Comparison of ENCODE assay signal across 8 mouse cellular contexts in genomic region chr14:47297785-47298407, GRCm38 (mm10). TPM values are rescaled to one million over a fixed set of nuclear protein-coding genes. Genes with fewer than 3 reads are reported as not detected.
DNase-seq lines count a peak whose midpoint lies in the region; ATAC-seq and TF ChIP-seq lines count a peak whose summit lies in the region.

Gene Mapk1ip1l, plus strand, starts transcription at chr14:47298266.

- ATAC-seq in erythroblast, adult 5-6 weeks (replicated peaks; ENCODE audit: low FRiP score, poor library complexity, severe bottlenecking) = peak; percentile 97
- ATAC-seq in heart, embryonic 11.5 days (replicated peaks; ENCODE audit: insufficient number of reproducible peaks, low FRiP score, low TSS enrichment) = peak; percentile 77
- peak; percentile 94 for ATAC-seq in kidney, embryonic 16.5 days (ENCODE audit: low FRiP score, low TSS enrichment)

- TF ChIP-seq POLR2A in liver, adult 2 months (IDR thresholded peaks at IDR 0.05; ENCODE audit: extremely low read depth, insufficient read depth, low read length) = peak; percentile 73; the same call in 1 of the 2 replicates
- peak; percentile 84 for TF ChIP-seq POLR2A in myocyte (IDR thresholded peaks at IDR 0.05; ENCODE audit: insufficient read length, low read depth)

- H3K27ac ChIP-seq in heart, embryonic 11.5 days (ENCODE audit: low read depth, low read length) = peak within 1 kb of the TSS; percentile 98
- peak within 1 kb of the TSS; percentile 96 for H3K27ac ChIP-seq in kidney, embryonic 16.5 days (ENCODE audit: low read length)
- H3K27ac ChIP-seq in liver, adult 2 months (replicated peaks; ENCODE audit: insufficient read depth, low read depth, low read length) = peak within 1 kb of the TSS; percentile 89

- under 1% methylated on average over 34 of the region's 34 CpGs for WGBS in heart, embryonic 11.5 days (ENCODE audit: insufficient replicate concordance)
- under 1% methylated on average over 34 of the region's 34 CpGs for WGBS in kidney, embryonic 16.5 days
- WGBS in liver, adult 2 months = under 1% methylated on average over 34 of the region's 34 CpGs

- no peaks in the 10 kb centered on the region for H3K27me3 ChIP-seq in heart, embryonic 11.5 days (ENCODE audit: control insufficient read depth, insufficient read depth, low read length)
- no peaks in the 10 kb centered on the region for H3K27me3 ChIP-seq in kidney, embryonic 16.5 days (ENCODE audit: insufficient read depth, low read length)
- no peaks in the 10 kb centered on the region for H3K27me3 ChIP-seq in liver, adult 2 months (ENCODE audit: control insufficient read depth, insufficient read depth, low read length)
- no peaks in the 10 kb centered on the region for H3K27me3 ChIP-seq in myocyte (ENCODE audit: control insufficient read depth, insufficient read depth, insufficient read length)
- H3K27me3 ChIP-seq in splenic B cell, adult 2 months (ENCODE audit: control insufficient read depth, insufficient read depth, low read length, poor library complexity, severe bottlenecking) = no peaks in the 10 kb centered on the region

- peak; percentile 93 to 94 for DNase-seq in B cell, adult 2 months
- peak; percentile 90 for DNase-seq in brain, adult 2 months (ENCODE audit: low read depth, low spot score)
- peak; percentile 57 for DNase-seq in liver, adult 2 months (ENCODE audit: extremely low read depth, low read depth, low spot score)
- peak; percentile 88 for DNase-seq in splenic B cell, adult 2 months (ENCODE audit: low read depth, low spot score)

- peaks cover 8% of the 10 kb centered on the region for H3K4me1 ChIP-seq in heart, embryonic 11.5 days (ENCODE audit: control insufficient read depth, insufficient read depth, low read length)
- H3K4me1 ChIP-seq in kidney, embryonic 16.5 days (ENCODE audit: insufficient read depth, low read length) = peaks cover 29% of the 10 kb centered on the region
- H3K4me1 ChIP-seq in liver, adult 2 months (ENCODE audit: control insufficient read depth, insufficient read depth, low read length) = peaks cover 25% of the 10 kb centered on the region

- no peaks in the 10 kb centered on the region for H3K9me3 ChIP-seq in heart, embryonic 11.5 days (replicated peaks; ENCODE audit: control insufficient read depth, low read length)
- H3K9me3 ChIP-seq in kidney, embryonic 16.5 days (ENCODE audit: low read length) = no peaks in the 10 kb centered on the region

- peak within 1 kb of the TSS; percentile 95 for H3K4me3 ChIP-seq in heart, embryonic 11.5 days (ENCODE audit: low read depth, low read length)
- H3K4me3 ChIP-seq in kidney, embryonic 16.5 days (ENCODE audit: low read length) = peak within 1 kb of the TSS; percentile 77
- H3K4me3 ChIP-seq in liver, adult 2 months (ENCODE audit: insufficient read depth, low read depth, low read length) = peak within 1 kb of the TSS; percentile 89
- peak within 1 kb of the TSS; percentile 78 for H3K4me3 ChIP-seq in myocyte

- peak within 1 kb of the TSS; percentile 81 for H3K4me2 ChIP-seq in heart, embryonic 11.5 days
- peak within 1 kb of the TSS; percentile 56 for H3K4me2 ChIP-seq in kidney, embryonic 16.5 days (replicated peaks; ENCODE audit: low read depth, low read length)
- H3K4me2 ChIP-seq in myocyte (ENCODE audit: low read depth) = peak within 1 kb of the TSS; percentile 97

- no peaks in the 10 kb centered on the region; the same call in 1 of the 2 replicates for H3K36me3 ChIP-seq in heart, embryonic 11.5 days (ENCODE audit: control insufficient read depth, insufficient read depth, low read length)
- H3K36me3 ChIP-seq in kidney, embryonic 16.5 days (ENCODE audit: insufficient read depth, low read length) = no peaks in the 10 kb centered on the region
- H3K36me3 ChIP-seq in liver, adult 2 months (ENCODE audit: control insufficient read depth, insufficient read depth, low read length) = peaks cover 1% of the 10 kb centered on the region; the same call in 1 of the 2 replicates
- H3K36me3 ChIP-seq in myocyte (ENCODE audit: control insufficient read depth, insufficient read depth) = peaks cover 4% of the 10 kb centered on the region
- no peaks in the 10 kb centered on the region for H3K36me3 ChIP-seq in splenic B cell, adult 2 months (ENCODE audit: control insufficient read depth, insufficient read depth, low read length, poor library complexity, severe bottlenecking)

- H3K79me2 ChIP-seq in liver, adult 2 months (ENCODE audit: control insufficient read depth, insufficient read depth, low read length) = peaks cover 25% of the 10 kb centered on the region
- peaks cover 45% of the 10 kb centered on the region for H3K79me2 ChIP-seq in myocyte (ENCODE audit: control insufficient read depth, insufficient read depth)

- H3K9ac ChIP-seq in heart, embryonic 11.5 days (ENCODE audit: low read depth, low read length) = peak within 1 kb of the TSS; percentile 100
- H3K9ac ChIP-seq in kidney, embryonic 16.5 days (replicated peaks; ENCODE audit: low read length) = peak within 1 kb of the TSS; percentile 96
- H3K9ac ChIP-seq in liver, adult 2 months (ENCODE audit: low read depth, low read length) = peak within 1 kb of the TSS; percentile 97

- peak; percentile 84 for TF ChIP-seq CTCF in liver, adult 2 months (IDR thresholded peaks at IDR 0.05; ENCODE audit: low read depth, low read length)

- H3ac ChIP-seq in myocyte (ENCODE audit: control insufficient read depth, insufficient read length) = peak within 1 kb of the TSS; percentile 23

TF ChIP-seq in myocyte, 11 proteins besides CTCF, POLR2A, EP300 and RAD21:
- peak; percentile 17 for TF ChIP-seq E2F4 (IDR thresholded peaks at IDR 0.05; ENCODE audit: insufficient read depth)
- TF ChIP-seq POLR2AphosphoS2 (IDR thresholded peaks at IDR 0.05; ENCODE audit: insufficient read length, low read depth) = peak; percentile 83
- peak in 1 of 3 experiments; percentile 21 for TF ChIP-seq MYOD1 (IDR thresholded peaks at IDR 0.05; ENCODE audit: control insufficient read depth in 1 of 3, insufficient read length in 2 of 3, low read depth in 2 of 3)
- no peak for TF ChIP-seq USF1 (IDR thresholded peaks at IDR 0.05; ENCODE audit: low read depth)

RNA-seq across cellular contexts. Expression of gene Mapk1ip1l, which starts in this region (rescaled TPM):
- 32.5 and 38.9 TPM in 2 replicates for total RNA-seq in erythroblast, adult 5-6 weeks (2015; ENCODE audit: low replicate concordance)
- 30.4 and 38.1 TPM in 2 replicates for total RNA-seq in erythroblast, adult 5-6 weeks (2017; ENCODE audit: low replicate concordance)
- polyA plus RNA-seq in heart, embryonic 11.5 days (2014; fragmentation: Nextera tagmentation; extraction: Ambion mirVana) = 65.1 and 70.4 TPM in 2 replicates
- 71.7 and 84.3 TPM in 2 replicates for polyA plus RNA-seq in kidney, embryonic 16.5 days (2015; fragmentation: Nextera tagmentation; extraction: Ambion mirVana)
- 22.2 and 25.6 TPM in 2 replicates for total RNA-seq in liver, adult 2 months (2014; rRNA removed)
- 33.6 and 35.4 TPM in 2 replicates for polyA plus RNA-seq in liver, adult 2 months (2012; rRNA removed)
- 22.9 TPM for polyA plus RNA-seq in myocyte (2012; fragmentation: generic; extraction: Trizol)

Comparison
In these comparisons a context has a peak if more than half of its experiments do, and no peak if none do; other contexts are left out.
1. Peak in every context shown above with its lines: DNase-seq, ATAC-seq, H3K4me3 ChIP-seq and H3K27ac ChIP-seq.